Mouse (Mus musculus): ENCODE data around the gene Rab11fip2. TPM values are rescaled to one million over a fixed set of nuclear protein-coding genes. Genes with fewer than 3 reads are reported as not detected.

Gene Rab11fip2
- polyA plus RNA-seq, 1 experiment from 2014 or later: 3.0 TPM

- no peak overlapping the region for H3K27ac ChIP-seq (ENCODE audit: low read depth, low read length)
Measured at GRCm38 (mm10) chr19:59920846-59921245, 22.6 kb downstream of the Rab11fip2 start.

GRCm38 (mm10) chr19:59917901-59918613, 25.4 kb downstream of the Rab11fip2 start:
- no peak overlapping the region for H3K4me2 ChIP-seq
- no peak overlapping the region for H3K9ac ChIP-seq (ENCODE audit: low read depth, low read length)
- H3K4me3 ChIP-seq (ENCODE audit: low read depth, low read length): no peak overlapping the region
- H3K9me3 ChIP-seq (replicated peaks; ENCODE audit: control insufficient read depth, low read length): no peaks in the 10 kb centered on the region
- no peak overlapping the region for H3K27ac ChIP-seq (ENCODE audit: low read depth, low read length)
- no peaks in the 10 kb centered on the region for H3K4me1 ChIP-seq (ENCODE audit: control insufficient read depth, insufficient read depth, low read length)
- no peaks in the 10 kb centered on the region for H3K27me3 ChIP-seq (ENCODE audit: control insufficient read depth, insufficient read depth, low read length)
- no peak for ATAC-seq (replicated peaks; ENCODE audit: insufficient number of reproducible peaks, low FRiP score, low TSS enrichment)
- WGBS (ENCODE audit: insufficient replicate concordance): 81% methylated on average over 2 of the region's 2 CpGs
- no peaks in the 10 kb centered on the region for H3K36me3 ChIP-seq (ENCODE audit: control insufficient read depth, insufficient read depth, low read length)

More at GRCm38 (mm10) chr19:59920846-59921245, 22.6 kb downstream of the Rab11fip2 start:
- no peaks in the 10 kb centered on the region for H3K9me3 ChIP-seq (replicated peaks; ENCODE audit: control insufficient read depth, low read length)
- no peaks in the 10 kb centered on the region for H3K36me3 ChIP-seq (ENCODE audit: control insufficient read depth, insufficient read depth, low read length)
- no peaks in the 10 kb centered on the region for H3K4me1 ChIP-seq (ENCODE audit: control insufficient read depth, insufficient read depth, low read length)
- H3K27me3 ChIP-seq (ENCODE audit: control insufficient read depth, insufficient read depth, low read length): no peaks in the 10 kb centered on the region
- no peak overlapping the region for H3K9ac ChIP-seq (ENCODE audit: low read depth, low read length)
- H3K4me2 ChIP-seq: no peak overlapping the region
- 63% methylated on average over 3 of the region's 3 CpGs for WGBS (ENCODE audit: insufficient replicate concordance)
- no peak for ATAC-seq (replicated peaks; ENCODE audit: insufficient number of reproducible peaks, low FRiP score, low TSS enrichment)
- H3K4me3 ChIP-seq (ENCODE audit: low read depth, low read length): no peak overlapping the region

- Histone ChIP-seq H3K4me1 (ENCODE audit: control insufficient read depth, insufficient read depth, low read length) (no peaks in the 10 kb centered on the region), H3K4me3 (ENCODE audit: low read depth, low read length) (no peak overlapping the region), H3K27me3 (ENCODE audit: control insufficient read depth, insufficient read depth, low read length) (no peaks in the 10 kb centered on the region), H3K9me3 (replicated peaks; ENCODE audit: control insufficient read depth, low read length) (no peaks in the 10 kb centered on the region), H3K36me3 (ENCODE audit: control insufficient read depth, insufficient read depth, low read length) (peaks cover 2% of the 10 kb centered on the region; the same call in 1 of the 2 replicates), H3K4me2 (no peak overlapping the region), H3K9ac (ENCODE audit: low read depth, low read length) (no peak overlapping the region), H3K27ac (ENCODE audit: low read depth, low read length) (no peak overlapping the region)
- 77% methylated on average over 4 of the region's 4 CpGs for WGBS (ENCODE audit: insufficient replicate concordance)
- no peak for ATAC-seq (replicated peaks; ENCODE audit: insufficient number of reproducible peaks, low FRiP score, low TSS enrichment)
Measured at GRCm38 (mm10) chr19:59911554-59911953, 31.9 kb downstream of the Rab11fip2 start.

- Histone ChIP-seq H3K4me2 (no peak overlapping the region), H3K36me3 (ENCODE audit: control insufficient read depth, insufficient read depth, low read length) (peaks cover 2% of the 10 kb centered on the region; the same call in 1 of the 2 replicates), H3K9ac (ENCODE audit: low read depth, low read length) (no peak overlapping the region), H3K27me3 (ENCODE audit: control insufficient read depth, insufficient read depth, low read length) (no peaks in the 10 kb centered on the region), H3K4me3 (ENCODE audit: low read depth, low read length) (no peak overlapping the region), H3K9me3 (replicated peaks; ENCODE audit: control insufficient read depth, low read length) (no peaks in the 10 kb centered on the region), H3K27ac (ENCODE audit: low read depth, low read length) (peak overlapping the region; percentile 68), H3K4me1 (ENCODE audit: control insufficient read depth, insufficient read depth, low read length) (no peaks in the 10 kb centered on the region)
- ATAC-seq (replicated peaks; ENCODE audit: insufficient number of reproducible peaks, low FRiP score, low TSS enrichment): peak; percentile 81
- WGBS (ENCODE audit: insufficient replicate concordance): 58% methylated on average over 1 of the region's 1 CpGs
Measured at GRCm38 (mm10) chr19:59905296-59906081, 38.0 kb downstream of the Rab11fip2 start.

GRCm38 (mm10) chr19:59899965-59900364, 43.5 kb downstream of the Rab11fip2 start:
- H3K27me3 ChIP-seq (ENCODE audit: control insufficient read depth, insufficient read depth, low read length): no peaks in the 10 kb centered on the region
- H3K4me2 ChIP-seq: no peak overlapping the region
- no peaks in the 10 kb centered on the region for H3K4me1 ChIP-seq (ENCODE audit: control insufficient read depth, insufficient read depth, low read length)
- H3K9me3 ChIP-seq (replicated peaks; ENCODE audit: control insufficient read depth, low read length): no peaks in the 10 kb centered on the region
- no peak overlapping the region for H3K27ac ChIP-seq (ENCODE audit: low read depth, low read length)
- H3K9ac ChIP-seq (ENCODE audit: low read depth, low read length): no peak overlapping the region
- H3K4me3 ChIP-seq (ENCODE audit: low read depth, low read length): no peak overlapping the region
- H3K36me3 ChIP-seq (ENCODE audit: control insufficient read depth, insufficient read depth, low read length): no peaks in the 10 kb centered on the region
- 81% methylated on average over 4 of the region's 4 CpGs for WGBS (ENCODE audit: insufficient replicate concordance)
- ATAC-seq (replicated peaks; ENCODE audit: insufficient number of reproducible peaks, low FRiP score, low TSS enrichment): no peak

GRCm38 (mm10) chr19:59898301-59898700, 45.2 kb downstream of the Rab11fip2 start:
- Histone ChIP-seq H3K4me2 (no peak overlapping the region), H3K4me3 (ENCODE audit: low read depth, low read length) (no peak overlapping the region), H3K9me3 (replicated peaks; ENCODE audit: control insufficient read depth, low read length) (no peaks in the 10 kb centered on the region), H3K36me3 (ENCODE audit: control insufficient read depth, insufficient read depth, low read length) (no peaks in the 10 kb centered on the region), H3K9ac (ENCODE audit: low read depth, low read length) (no peak overlapping the region), H3K27me3 (ENCODE audit: control insufficient read depth, insufficient read depth, low read length) (no peaks in the 10 kb centered on the region), H3K27ac (ENCODE audit: low read depth, low read length) (no peak overlapping the region), H3K4me1 (ENCODE audit: control insufficient read depth, insufficient read depth, low read length) (no peaks in the 10 kb centered on the region)
- WGBS (ENCODE audit: insufficient replicate concordance): 74% methylated on average over 4 of the region's 4 CpGs
- no peak for ATAC-seq (replicated peaks; ENCODE audit: insufficient number of reproducible peaks, low FRiP score, low TSS enrichment)

- no peak overlapping the region for H3K4me2 ChIP-seq
- no peaks in the 10 kb centered on the region for H3K9me3 ChIP-seq (replicated peaks; ENCODE audit: control insufficient read depth, low read length)
- no peaks in the 10 kb centered on the region for H3K36me3 ChIP-seq (ENCODE audit: control insufficient read depth, insufficient read depth, low read length)
- WGBS (ENCODE audit: insufficient replicate concordance): 77% methylated on average over 4 of the region's 4 CpGs
- H3K4me3 ChIP-seq (ENCODE audit: low read depth, low read length): no peak overlapping the region
- ATAC-seq (replicated peaks; ENCODE audit: insufficient number of reproducible peaks, low FRiP score, low TSS enrichment): no peak
- no peak overlapping the region for H3K9ac ChIP-seq (ENCODE audit: low read depth, low read length)
- H3K27me3 ChIP-seq (ENCODE audit: control insufficient read depth, insufficient read depth, low read length): no peaks in the 10 kb centered on the region
- no peaks in the 10 kb centered on the region for H3K4me1 ChIP-seq (ENCODE audit: control insufficient read depth, insufficient read depth, low read length)
- H3K27ac ChIP-seq (ENCODE audit: low read depth, low read length): no peak overlapping the region
Measured at GRCm38 (mm10) chr19:59889383-59889782, 54.1 kb downstream of the Rab11fip2 start.

- no peaks in the 10 kb centered on the region for H3K4me1 ChIP-seq (ENCODE audit: control insufficient read depth, insufficient read depth, low read length)
- H3K4me2 ChIP-seq: no peak overlapping the region
- no peak overlapping the region for H3K4me3 ChIP-seq (ENCODE audit: low read depth, low read length)
- WGBS (ENCODE audit: insufficient replicate concordance): 85% methylated on average over 2 of the region's 2 CpGs
- no peak overlapping the region for H3K9ac ChIP-seq (ENCODE audit: low read depth, low read length)
- H3K9me3 ChIP-seq (replicated peaks; ENCODE audit: control insufficient read depth, low read length): no peaks in the 10 kb centered on the region
- no peaks in the 10 kb centered on the region for H3K27me3 ChIP-seq (ENCODE audit: control insufficient read depth, insufficient read depth, low read length)
- H3K27ac ChIP-seq (ENCODE audit: low read depth, low read length): no peak overlapping the region
- ATAC-seq (replicated peaks; ENCODE audit: insufficient number of reproducible peaks, low FRiP score, low TSS enrichment): no peak
- H3K36me3 ChIP-seq (ENCODE audit: control insufficient read depth, insufficient read depth, low read length): no peaks in the 10 kb centered on the region
Measured at GRCm38 (mm10) chr19:59888846-59889245, 54.6 kb downstream of the Rab11fip2 start.

Measured in heart, embryonic 11.5 days (tissue).